In the genomic region with DNA sequence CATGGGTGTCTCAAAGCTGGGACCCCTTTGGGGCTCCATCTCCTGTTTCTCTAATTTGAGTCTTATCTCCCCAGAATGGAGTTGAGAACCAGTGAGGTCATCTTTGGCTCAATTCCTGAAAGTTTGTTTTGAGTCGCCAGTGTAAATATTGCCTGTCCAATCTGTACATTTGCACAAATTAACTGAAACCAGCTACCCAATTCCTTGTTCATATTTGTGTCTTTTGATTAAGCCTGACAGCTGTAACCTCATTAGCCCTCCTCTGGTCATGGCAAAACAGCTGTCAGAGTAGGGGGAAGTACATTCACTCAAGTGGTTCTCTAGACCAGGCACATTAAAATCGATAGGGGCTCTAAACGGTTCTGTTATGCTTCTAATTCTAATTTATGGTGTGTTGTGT, we compare ENCODE assay signal across 15 mouse cellular contexts.
DNase-seq lines count a peak whose midpoint lies in the region; ATAC-seq and TF ChIP-seq lines count a peak whose summit lies in the region.
"Had no signal": no experiment of that assay in that cellular context is flagged by ENCODE, and none has a peak within 500 bp of the region (broad histone marks: within the 10 kb centered on the region; RNA-seq: fewer than 3 reads in every experiment).

No protein-coding gene starts in this region.

- H3K4me1 ChIP-seq in forebrain, embryonic 14.5 days (ENCODE audit: control insufficient read depth, insufficient read depth, low read length), result peaks cover 6% of the 10 kb centered on the region; the same call in 1 of the 2 replicates
- 0 out of 2 replicates have a peak, but pooled peaks cover 5% of the 10 kb centered on the region for H3K4me1 ChIP-seq in forebrain, embryonic 16.5 days (replicated peaks; ENCODE audit: control insufficient read depth, insufficient read depth, low read length)
- H3K4me1 ChIP-seq in hindbrain, postnatal 0 days (ENCODE audit: insufficient read depth, low read length), result no peaks in the 10 kb centered on the region
- peaks cover 11% of the 10 kb centered on the region for H3K4me1 ChIP-seq in hindbrain, embryonic 10.5 days (replicated peaks)
- H3K4me1 ChIP-seq in lung, embryonic 14.5 days (ENCODE audit: insufficient read depth), result no peaks in the 10 kb centered on the region
- H3K4me1 ChIP-seq in limb, embryonic 14.5 days (ENCODE audit: control insufficient read depth, insufficient read depth, low read length), result peaks cover 22% of the 10 kb centered on the region
- H3K4me1 ChIP-seq: neural tube, embryonic 12.5 days had no signal

- no peak overlapping the region for H3K4me3 ChIP-seq in forebrain, embryonic 14.5 days (ENCODE audit: low read depth, low read length)
- H3K4me3 ChIP-seq in forebrain, embryonic 16.5 days (replicated peaks; ENCODE audit: low read length), result no peak overlapping the region
- no peak overlapping the region for H3K4me3 ChIP-seq in hindbrain, postnatal 0 days (ENCODE audit: low read length)
- H3K4me3 ChIP-seq in hindbrain, embryonic 10.5 days, result no peak overlapping the region
- no peak overlapping the region for H3K4me3 ChIP-seq in lung, embryonic 14.5 days (ENCODE audit: low read depth, low read length)
- no peak overlapping the region for H3K4me3 ChIP-seq in limb, embryonic 14.5 days (replicated peaks; ENCODE audit: low read length)
- H3K4me3 ChIP-seq: embryonic facial prominence, embryonic 13.5 days; neural tube, embryonic 12.5 days had no signal

- no peak for TF ChIP-seq POLR2A in limb, embryonic 14.5 days (IDR thresholded peaks at IDR 0.05; ENCODE audit: borderline replicate concordance, extremely low read depth, insufficient read depth, insufficient read length)

- WGBS in forebrain, embryonic 14.5 days, result 38% methylated on average over 3 of the region's 3 CpGs
- 32% methylated on average over 3 of the region's 3 CpGs for WGBS in forebrain, embryonic 16.5 days
- WGBS in hindbrain, postnatal 0 days, result 65% methylated on average over 3 of the region's 3 CpGs
- 80% methylated on average over 3 of the region's 3 CpGs for WGBS in hindbrain, embryonic 10.5 days
- WGBS in lung, embryonic 14.5 days, result 40% methylated on average over 3 of the region's 3 CpGs
- WGBS in limb, embryonic 14.5 days, result 33% methylated on average over 3 of the region's 3 CpGs

- TF ChIP-seq CTCF in hindbrain, postnatal 0 days (IDR thresholded peaks at IDR 0.05; ENCODE audit: low read depth), result no peak
- no peak for TF ChIP-seq CTCF in lung, embryonic 14.5 days (IDR thresholded peaks at IDR 0.05; ENCODE audit: low read depth)

- peak; percentile 43 for ATAC-seq in forebrain, embryonic 14.5 days
- no peak for ATAC-seq in forebrain, embryonic 16.5 days
- ATAC-seq in hindbrain, postnatal 0 days, result no peak
- ATAC-seq in lung, embryonic 14.5 days (ENCODE audit: insufficient read depth), result peak; percentile 17; the same call in 1 of the 2 replicates
- ATAC-seq in limb, embryonic 14.5 days (ENCODE audit: low FRiP score, low read depth), result peak; percentile 48

- no peaks in the 10 kb centered on the region for H3K9me3 ChIP-seq in forebrain, embryonic 14.5 days (replicated peaks; ENCODE audit: control insufficient read depth, low read length)
- H3K9me3 ChIP-seq in forebrain, embryonic 16.5 days (ENCODE audit: control insufficient read depth, low read length), result no peaks in the 10 kb centered on the region
- no peaks in the 10 kb centered on the region for H3K9me3 ChIP-seq in hindbrain, postnatal 0 days (ENCODE audit: low read length)
- no peaks in the 10 kb centered on the region for H3K9me3 ChIP-seq in hindbrain, embryonic 10.5 days
- H3K9me3 ChIP-seq in lung, embryonic 14.5 days (ENCODE audit: low read depth, low read length), result no peaks in the 10 kb centered on the region
- no peaks in the 10 kb centered on the region for H3K9me3 ChIP-seq in limb, embryonic 14.5 days (ENCODE audit: control insufficient read depth, low read length)
- H3K9me3 ChIP-seq: embryonic facial prominence, embryonic 13.5 days; neural tube, embryonic 12.5 days had no signal

- H3K9ac ChIP-seq in forebrain, embryonic 14.5 days (ENCODE audit: low read length), result no peak overlapping the region
- no peak overlapping the region for H3K9ac ChIP-seq in forebrain, embryonic 16.5 days (replicated peaks; ENCODE audit: low read depth, low read length)
- H3K9ac ChIP-seq in hindbrain, postnatal 0 days (replicated peaks; ENCODE audit: low read length), result no peak overlapping the region
- no peak overlapping the region for H3K9ac ChIP-seq in lung, embryonic 14.5 days
- no peak overlapping the region for H3K9ac ChIP-seq in limb, embryonic 14.5 days (ENCODE audit: low read depth, low read length, severe bottlenecking)
- H3K9ac ChIP-seq: embryonic facial prominence, embryonic 13.5 days; neural tube, embryonic 12.5 days had no signal

- peak; percentile 64 for DNase-seq in forebrain, embryonic 14.5 days (ENCODE audit: low spot score)
- DNase-seq in hindbrain, postnatal 0 days (ENCODE audit: low spot score), result no peak
- no peak for DNase-seq in hindbrain, embryonic 10.5 days (ENCODE audit: low spot score)
- peak; percentile 70 for DNase-seq in lung, embryonic 14.5 days
- no peak for DNase-seq in lung, postnatal 36 days
- peak; percentile 42 for DNase-seq in limb, embryonic 14.5 days (ENCODE audit: low spot score)
- DNase-seq in kidney, adult 18-20 months, result no peak
- DNase-seq: cerebellum, adult 11 months; left cerebral cortex, postnatal 4 days; lung, postnatal 4 days; thymus, adult 18-20 months had no signal

- H3K4me2 ChIP-seq in forebrain, embryonic 14.5 days (ENCODE audit: low read length), result peak overlapping the region; percentile 25; the same call in 1 of the 2 replicates
- no peak overlapping the region for H3K4me2 ChIP-seq in forebrain, embryonic 16.5 days (ENCODE audit: low read length)
- peak overlapping the region; percentile 36; the same call in 1 of the 2 replicates for H3K4me2 ChIP-seq in hindbrain, postnatal 0 days (ENCODE audit: low read depth, low read length)
- no peak overlapping the region for H3K4me2 ChIP-seq in lung, embryonic 14.5 days
- H3K4me2 ChIP-seq in limb, embryonic 14.5 days (replicated peaks; ENCODE audit: low read depth, low read length, severe bottlenecking), result no peak overlapping the region
- H3K4me2 ChIP-seq: embryonic facial prominence, embryonic 13.5 days; heart, embryonic 11.5 days; neural tube, embryonic 12.5 days had no signal

- H3K36me3 ChIP-seq in forebrain, embryonic 14.5 days (ENCODE audit: control insufficient read depth, insufficient read depth, low read length), result no peaks in the 10 kb centered on the region
- no peaks in the 10 kb centered on the region for H3K36me3 ChIP-seq in forebrain, embryonic 16.5 days (ENCODE audit: control insufficient read depth, insufficient read depth)
- H3K36me3 ChIP-seq in hindbrain, postnatal 0 days (ENCODE audit: insufficient read depth, low read length), result no peaks in the 10 kb centered on the region
- no peaks in the 10 kb centered on the region for H3K36me3 ChIP-seq in hindbrain, embryonic 10.5 days
- H3K36me3 ChIP-seq in lung, embryonic 14.5 days (ENCODE audit: insufficient read depth), result no peaks in the 10 kb centered on the region
- H3K36me3 ChIP-seq in limb, embryonic 14.5 days (ENCODE audit: control insufficient read depth, insufficient read depth, low read length), result no peaks in the 10 kb centered on the region
- H3K36me3 ChIP-seq: embryonic facial prominence, embryonic 13.5 days; neural tube, embryonic 12.5 days had no signal

- no peaks in the 10 kb centered on the region for H3K27me3 ChIP-seq in forebrain, embryonic 14.5 days (replicated peaks; ENCODE audit: control insufficient read depth, insufficient read depth, low read length)
- H3K27me3 ChIP-seq in forebrain, embryonic 16.5 days (replicated peaks; ENCODE audit: control insufficient read depth, insufficient read depth, low read length), result no peaks in the 10 kb centered on the region; the same call in 1 of the 2 replicates
- no peaks in the 10 kb centered on the region for H3K27me3 ChIP-seq in hindbrain, postnatal 0 days (ENCODE audit: insufficient read depth, low read length)
- no peaks in the 10 kb centered on the region for H3K27me3 ChIP-seq in hindbrain, embryonic 10.5 days (ENCODE audit: insufficient read depth, poor library complexity, severe bottlenecking)
- no peaks in the 10 kb centered on the region for H3K27me3 ChIP-seq in lung, embryonic 14.5 days (ENCODE audit: insufficient read depth, low read length)
- no peaks in the 10 kb centered on the region for H3K27me3 ChIP-seq in limb, embryonic 14.5 days (ENCODE audit: control insufficient read depth, insufficient read depth, low read length)
- H3K27me3 ChIP-seq: embryonic facial prominence, embryonic 13.5 days; neural tube, embryonic 12.5 days had no signal

- no peak overlapping the region for H3K27ac ChIP-seq in forebrain, embryonic 14.5 days (ENCODE audit: low read depth, low read length)
- H3K27ac ChIP-seq in forebrain, embryonic 16.5 days (ENCODE audit: low read length), result no peak overlapping the region
- H3K27ac ChIP-seq in hindbrain, postnatal 0 days, result no peak overlapping the region
- no peak overlapping the region for H3K27ac ChIP-seq in hindbrain, embryonic 10.5 days
- no peak overlapping the region for H3K27ac ChIP-seq in lung, embryonic 14.5 days (ENCODE audit: low read depth)
- H3K27ac ChIP-seq in limb, embryonic 14.5 days (replicated peaks; ENCODE audit: low read depth, low read length), result no peak overlapping the region
- H3K27ac ChIP-seq: neural tube, embryonic 12.5 days had no signal

Comparison
In these comparisons a context has a peak if more than half of its experiments do, and no peak if none do; other contexts are left out.
1. ATAC-seq: peak in forebrain, embryonic 14.5 days (single experiment), lung, embryonic 14.5 days (single experiment) and limb, embryonic 14.5 days (single experiment); none in forebrain, embryonic 16.5 days (single experiment) and hindbrain, postnatal 0 days (single experiment).
2. DNase-seq: peak in forebrain, embryonic 14.5 days (single experiment), lung, embryonic 14.5 days (single experiment) and limb, embryonic 14.5 days (single experiment); none in hindbrain, postnatal 0 days (single experiment), hindbrain, embryonic 10.5 days (single experiment), lung, postnatal 36 days (single experiment) and kidney, adult 18-20 months (single experiment).
3. H3K4me2 ChIP-seq: peak in forebrain, embryonic 14.5 days (single experiment) and hindbrain, postnatal 0 days (single experiment); none in forebrain, embryonic 16.5 days (single experiment), lung, embryonic 14.5 days (single experiment) and limb, embryonic 14.5 days (single experiment).